Mouse (Mus musculus) ES-Bruce4 (cell line): ENCODE measurements around the gene Nos3.

Source experiments
- EP300 ChIP-seq: IDR thresholded peaks from 2 replicates; pipeline ENCODE4 v1.6.1; 2011; ENCODE audit warnings: low read depth, low read length; ENCODE audit not compliant: insufficient read depth
- POLR2A ChIP-seq: IDR thresholded peaks from one replicate; pipeline ENCODE4 v1.8.1; 2011; ENCODE audit warnings: low read length; ENCODE audit not compliant: insufficient read depth

DNA sequence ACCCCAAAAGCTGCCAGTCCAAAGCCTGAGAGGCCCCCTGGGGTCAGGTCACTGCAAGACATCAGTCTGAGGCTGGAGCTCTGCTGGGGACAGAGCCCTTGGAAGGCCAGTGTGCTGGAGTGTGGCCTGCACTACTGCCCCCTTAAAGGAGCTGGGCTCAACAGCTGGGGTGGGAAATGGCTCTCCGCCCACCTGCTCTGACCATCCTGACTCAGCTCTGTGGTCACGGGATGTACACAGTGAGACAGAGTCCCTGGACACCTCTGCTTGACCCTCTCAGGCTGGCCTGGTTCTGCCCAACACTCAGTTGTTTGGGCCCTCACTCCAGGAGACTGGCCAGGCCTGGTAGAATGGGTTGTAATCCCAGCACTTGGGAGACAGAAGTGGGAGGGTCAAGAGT is 44.9 kb downstream of the Nos3 start:
- TF ChIP-seq POLR2A (no peak), EP300 (no peak)
